Mouse (Mus musculus) lung, adult 2 months (tissue): ENCODE data around the gene Mon1a. TPM values are rescaled to one million over a fixed set of nuclear protein-coding genes. Genes with fewer than 3 reads are reported as not detected.

Source experiments
- DNase-seq: peaks from one replicate; pipeline ENCODE4 v3.0.0; 2022
- H3K4me1 ChIP-seq: fragments of 200-500 bp; 2 replicates; pipeline ENCODE4 v1.6.1; 2011; ENCODE audit warnings: low read length; ENCODE audit not compliant: control insufficient read depth, insufficient read depth
- H3K4me3 ChIP-seq: fragments of 200-500 bp; replicated peaks from 2 replicates; pipeline ENCODE3; 2011; ENCODE audit warnings: low read depth, mild to moderate bottlenecking, control low read depth, low read length; ENCODE audit errors: extremely low read depth
- CTCF ChIP-seq: fragments of 200-500 bp; IDR thresholded peaks from 2 replicates; pipeline ENCODE4 v1.5.1; 2011; ENCODE audit warnings: mild to moderate bottlenecking, low read length, control low read depth; ENCODE audit not compliant: insufficient read depth
- POLR2A ChIP-seq: fragments of 200-500 bp; IDR thresholded peaks from 2 replicates; pipeline ENCODE4 v1.6.1; 2011; ENCODE audit warnings: low read depth, mild to moderate bottlenecking, control low read depth, low read length, borderline replicate concordance; ENCODE audit errors: extremely low read depth
- WGBS: fragments of 180-500 bp; shearing (Covaris S2); methylation state at CpG from one replicate; pipeline ENCODE4 v1.1.7; 2018; 5-methylcytosine and 5-hydroxymethylcytosine counted together
- polyA plus RNA-seq: library from polyadenylated mRNA; depleted of rRNA; stranded (reverse); fragments of >200 nt; gene quantifications from 2 replicates; pipeline ENCODE4 v1.2.3, GENCODE M21; 2012; rRNA removed

Mon1a gene
- polyA plus RNA-seq, 1 experiment = 29.4 TPM

DNA sequence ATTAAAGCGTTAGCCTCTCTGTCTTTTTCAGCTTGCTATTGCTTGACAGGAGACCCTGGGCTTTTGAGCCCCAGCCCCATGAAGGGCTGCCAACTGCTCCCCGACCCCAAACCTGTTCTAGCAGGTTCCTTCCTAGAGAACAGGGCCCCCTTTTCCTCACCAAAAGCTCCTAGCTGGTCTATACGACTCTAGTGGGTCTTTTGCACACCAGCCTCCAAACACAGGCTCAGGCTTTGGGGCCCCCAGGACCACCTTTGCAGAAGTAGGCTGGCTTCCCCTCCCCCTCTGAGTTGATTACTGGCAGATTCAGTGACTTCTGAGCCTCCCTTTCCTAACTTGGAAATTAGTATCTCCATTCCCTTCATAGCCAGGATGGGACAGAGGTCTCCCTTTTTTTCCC lies 48.9 kb downstream of the Mon1a start:
- H3K4me3 ChIP-seq = no peak overlapping the region
- WGBS = 34% methylated on average over 3 of the region's 3 CpGs
- no peaks in the 10 kb centered on the region for H3K4me1 ChIP-seq
- TF ChIP-seq CTCF = no peak
- no peak for TF ChIP-seq POLR2A
- DNase-seq = no peak

- WGBS = 78% methylated on average over 31 of the region's 31 CpGs
- TF ChIP-seq CTCF = no peak
- no peak for TF ChIP-seq POLR2A
- Histone ChIP-seq H3K4me1 (no peaks in the 10 kb centered on the region), H3K4me3 (no peak overlapping the region)
- DNase-seq = no peak
Measured at GRCm38 (mm10) chr9:107947241-107948194, 59.6 kb downstream of the Mon1a start.

- no peak for TF ChIP-seq CTCF
- no peak for TF ChIP-seq POLR2A
- no peaks in the 10 kb centered on the region for H3K4me1 ChIP-seq
- DNase-seq = no peak
- H3K4me3 ChIP-seq = no peak overlapping the region
- WGBS = 74% methylated on average over 13 of the region's 13 CpGs
Measured at GRCm38 (mm10) chr9:107949184-107949921, 61.4 kb downstream of the Mon1a start.

- peak within 1 kb of the TSS; percentile 75 for H3K4me3 ChIP-seq
- TF ChIP-seq POLR2A = no peak
- no peak for TF ChIP-seq CTCF
- H3K4me1 ChIP-seq = no peaks in the 10 kb centered on the region
- no peak for DNase-seq
- WGBS = 84% methylated on average over 10 of the region's 10 CpGs
Measured at GRCm38 (mm10) chr9:107949922-107950235, 61.9 kb downstream of the Mon1a start, which contains the start of gene Traip. Traip (plus strand) TSS chr9:107950136.

- peak; percentile 90 for DNase-seq
- H3K4me3 ChIP-seq = peak overlapping the region; percentile 75
- 10% methylated on average over 45 of the region's 45 CpGs for WGBS
- TF ChIP-seq POLR2A = peak; percentile 72; the same call in 1 of the 2 replicates
- no peak for TF ChIP-seq CTCF
- H3K4me1 ChIP-seq = no peaks in the 10 kb centered on the region
Measured at GRCm38 (mm10) chr9:107950460-107951355, 62.8 kb downstream of the Mon1a start.

Other genes with a start within 250 kb of the Mon1a start
- 1.8 and 16.1 TPM in 2 replicates for gene Slc38a3, start 218.6 kb upstream of the Mon1a start, polyA plus RNA-seq
- gene Gnat1, start 208.4 kb upstream of the Mon1a start, polyA plus RNA-seq = 0.09 and 0.20 TPM in 2 replicates
- gene Sema3f, start 177.7 kb upstream of the Mon1a start, polyA plus RNA-seq = 318 and 413 TPM in 2 replicates
- 54.0 and 77.1 TPM in 2 replicates for gene Rbm5, start 117.2 kb upstream of the Mon1a start, polyA plus RNA-seq
- gene Rbm6, start 14.9 kb upstream of the Mon1a start, polyA plus RNA-seq = 13.0 and 19.0 TPM in 2 replicates
- 17.8 and 27.4 TPM in 2 replicates for gene Mst1r, start 18.7 kb downstream of the Mon1a start, polyA plus RNA-seq
- not detected in 2 replicates for gene Actl11, start 40.3 kb downstream of the Mon1a start, polyA plus RNA-seq
- gene Camkv, start 47.5 kb downstream of the Mon1a start, polyA plus RNA-seq = 0.06 and 0.09 TPM in 2 replicates
- gene Traip, start 62.0 kb downstream of the Mon1a start, polyA plus RNA-seq = 0.79 and 0.93 TPM in 2 replicates
- gene Uba7, start 87.4 kb downstream of the Mon1a start, polyA plus RNA-seq = 94.0 and 124 TPM in 2 replicates
- gene Gm20661, start 94.9 kb downstream of the Mon1a start, polyA plus RNA-seq = 3.3 and 5.5 TPM in 2 replicates
- 23.1 and 26.6 TPM in 2 replicates for gene Inka1, start 97.7 kb downstream of the Mon1a start, polyA plus RNA-seq
- 72.3 and 89.2 TPM in 2 replicates for gene Cdhr4, start 104.3 kb downstream of the Mon1a start, polyA plus RNA-seq
- gene Gm20662, start 108.2 kb downstream of the Mon1a start, polyA plus RNA-seq = 6.3 and 11.5 TPM in 2 replicates
- gene Ip6k1, start 114.3 kb downstream of the Mon1a start, polyA plus RNA-seq = 116 and 132 TPM in 2 replicates
- 14.6 and 20.3 TPM in 2 replicates for gene Gmppb, start 161.1 kb downstream of the Mon1a start, polyA plus RNA-seq
- 2.3 and 3.2 TPM in 2 replicates for gene Amigo3, start 165.0 kb downstream of the Mon1a start, polyA plus RNA-seq
- 1.5 and 2.5 TPM in 2 replicates for gene Mst1, start 192.3 kb downstream of the Mon1a start, polyA plus RNA-seq
- 78.6 and 88.0 TPM in 2 replicates for gene Rnf123, start 195.2 kb downstream of the Mon1a start, polyA plus RNA-seq
- 64.7 and 74.8 TPM in 2 replicates for gene Apeh, start 206.5 kb downstream of the Mon1a start, polyA plus RNA-seq